Mouse (Mus musculus) olfactory bulb, adult 2 months (tissue): ENCODE measurements around the gene Med19.

Source experiments
- CTCF ChIP-seq: fragments of 200-500 bp; IDR thresholded peaks from 2 replicates; pipeline ENCODE4 v1.5.1; 2012; ENCODE audit warnings: low read depth, mild to moderate bottlenecking, low read length, moderate library complexity; ENCODE audit not compliant: insufficient read depth
- POLR2A ChIP-seq: fragments of 200-500 bp; IDR thresholded peaks from 2 replicates; pipeline ENCODE4 v1.6.1; 2012; ENCODE audit warnings: mild to moderate bottlenecking, low read depth, low read length, moderate library complexity; ENCODE audit not compliant: insufficient read depth

- TF ChIP-seq CTCF (no peak), POLR2A (no peak)
These were observed 17.9 kb upstream of the Med19 start for GRCm38 (mm10) chr2:84660253-84660652.
